Mouse (Mus musculus): ENCODE data around the gene Wdhd1. TPM values are rescaled to one million over a fixed set of nuclear protein-coding genes. Genes with fewer than 3 reads are reported as not detected.

The Wdhd1 gene
- polyA plus RNA-seq (2012; rRNA removed; ENCODE audit: low replicate concordance): 0.89 and 2.5 TPM in 2 replicates

GRCm38 (mm10) chr14:47276637-47277393, at the start of gene Wdhd1, which contains the start of gene Socs4:
Gene Wdhd1, minus strand, starts transcription at chr14:47276857.
Gene Socs4, plus strand, starts transcription at chr14:47276931.

GRCm38 (mm10) chr14:47297785-47298407, 21.2 kb upstream of the Wdhd1 start, which contains the start of gene Mapk1ip1l:
Gene Mapk1ip1l, plus strand, starts transcription at chr14:47298266.

Other genes starting within 250 kb of the Wdhd1 start
- gene Gch1, start 87.4 kb downstream of the Wdhd1 start, polyA plus RNA-seq (2012; rRNA removed; ENCODE audit: low replicate concordance): 4.1 and 4.3 TPM in 2 replicates
- gene Socs4, start 74 bp upstream of the Wdhd1 start, polyA plus RNA-seq (2012; rRNA removed; ENCODE audit: low replicate concordance): 2.9 and 4.3 TPM in 2 replicates
- 21.2 and 42.0 TPM in 2 replicates for gene Mapk1ip1l, start 21.4 kb upstream of the Wdhd1 start, polyA plus RNA-seq (2012; rRNA removed; ENCODE audit: low replicate concordance)
- gene Lgals3, start 90.9 kb upstream of the Wdhd1 start, polyA plus RNA-seq (2012; rRNA removed; ENCODE audit: low replicate concordance): 167 and 321 TPM in 2 replicates
- gene Dlgap5, start 141.6 kb upstream of the Wdhd1 start, polyA plus RNA-seq (2012; rRNA removed; ENCODE audit: low replicate concordance): 0.37 and 2.1 TPM in 2 replicates
- 14.6 and 14.8 TPM in 2 replicates for gene Fbxo34, start 173.6 kb upstream of the Wdhd1 start, polyA plus RNA-seq (2012; rRNA removed; ENCODE audit: low replicate concordance)